Mouse (Mus musculus) E14TG2a.4 (cell line): ENCODE data around the gene D430042O09Rik.

ENCODE experiments used
- CTCF ChIP-seq: conservative IDR thresholded peaks from 2 replicates; pipeline ENCODE4 v1.5.1; 2014; ENCODE audit warnings: low read length
- POU5F1 ChIP-seq: IDR thresholded peaks from 2 replicates; pipeline ENCODE4 v1.6.1; 2014; ENCODE audit warnings: low read length, borderline replicate concordance

GRCm38 (mm10) chr7:125833471-125833870, 125.8 kb downstream of the D430042O09Rik start:
- no peak for TF ChIP-seq CTCF
- TF ChIP-seq POU5F1: no peak
